Mouse (Mus musculus) T-helper 2 cell (primary cell): ENCODE results near the gene Chrm1.
"Not testable (repeated sequence)": the region's sequence is repeated elsewhere in the genome, so short reads cannot be mapped to it uniquely, and the experiment has no call there.

Source experiments
- in situ Hi-C: fragments of 300-600 bp; cut with MboI, MseI; formaldehyde crosslinking; loops from one replicate; pipeline ENCODE4 v1.15.1; 2025; ENCODE audit warnings: high pct_unique_total_duplicates

The Chrm1 gene

GRCm38 (mm10) chr19:8715868-8716766, 52.5 kb downstream of the Chrm1 start:
- in situ Hi-C loops: loop anchor here (10.0 kb wide), 1 partner anchor 1221 kb away; the partner anchor contains the start of gene Atl3

DNA sequence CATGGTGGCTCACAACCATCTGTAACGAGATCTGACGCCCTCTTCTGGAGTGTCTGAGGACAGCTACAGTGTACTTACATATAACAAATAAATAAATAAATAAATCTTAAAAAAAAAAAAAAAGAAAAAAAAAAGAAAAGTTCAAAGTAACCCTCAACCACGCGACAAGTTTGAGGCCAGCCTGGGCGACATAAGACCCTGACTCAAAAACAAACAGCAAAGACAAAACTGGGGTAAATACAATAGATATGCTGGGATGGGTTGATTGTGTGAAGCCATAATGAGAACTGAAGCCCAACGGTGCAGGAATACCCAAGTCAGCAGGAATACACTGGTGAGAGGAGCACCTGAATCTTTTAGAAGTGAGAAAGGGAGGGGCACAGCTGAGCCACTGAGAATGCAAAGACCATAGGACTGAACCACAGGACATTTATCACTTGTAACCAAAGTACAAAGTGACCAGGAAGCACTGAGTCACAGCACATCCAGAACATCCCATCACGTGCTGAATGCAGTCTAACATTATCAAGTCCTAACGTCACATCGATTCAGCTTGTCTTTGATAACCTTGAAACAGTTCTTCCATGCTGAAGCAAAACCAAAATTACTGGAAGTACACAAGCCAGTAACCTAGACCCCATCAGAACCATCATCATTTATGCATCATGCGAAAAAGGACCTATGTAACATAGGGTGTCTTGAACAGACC, 53.3 kb downstream of the Chrm1 start:
- in situ Hi-C loops: loop anchor here (10.0 kb wide), 1 partner anchor 1222 kb away; the partner anchor contains the start of gene Atl3

- in situ Hi-C loops: loop anchor here (10.0 kb wide), 1 partner anchor 1224 kb away; the partner anchor contains the start of gene Atl3
Observed at GRCm38 (mm10) chr19:8718357-8718756, 54.8 kb downstream of the Chrm1 start.

DNA sequence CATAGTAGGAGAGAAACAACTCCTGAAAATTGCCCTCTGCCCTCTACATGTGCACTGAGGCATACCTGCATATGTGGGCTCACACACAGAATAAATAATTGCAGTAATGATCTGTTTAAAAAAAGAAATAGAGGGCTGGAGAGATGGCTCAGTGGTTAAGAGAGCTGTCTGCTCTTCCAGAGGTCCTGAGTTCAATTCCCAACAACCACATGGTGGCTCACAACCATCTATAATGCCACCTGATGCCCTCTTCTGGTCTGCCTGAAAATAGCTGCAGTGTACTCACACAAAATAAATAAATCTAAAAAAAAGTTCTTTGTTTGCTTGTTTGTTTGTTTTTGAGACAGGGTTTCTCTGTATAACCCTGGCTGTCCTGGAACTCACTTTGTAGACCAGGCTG, 55.4 kb downstream of the Chrm1 start:
- in situ Hi-C loops: loop anchor here (10.0 kb wide), 1 partner anchor 1224 kb away; the partner anchor contains the start of gene Atl3

GRCm38 (mm10) chr19:8721378-8721777, 57.8 kb downstream of the Chrm1 start:
- in situ Hi-C loops: no loop called here

DNA sequence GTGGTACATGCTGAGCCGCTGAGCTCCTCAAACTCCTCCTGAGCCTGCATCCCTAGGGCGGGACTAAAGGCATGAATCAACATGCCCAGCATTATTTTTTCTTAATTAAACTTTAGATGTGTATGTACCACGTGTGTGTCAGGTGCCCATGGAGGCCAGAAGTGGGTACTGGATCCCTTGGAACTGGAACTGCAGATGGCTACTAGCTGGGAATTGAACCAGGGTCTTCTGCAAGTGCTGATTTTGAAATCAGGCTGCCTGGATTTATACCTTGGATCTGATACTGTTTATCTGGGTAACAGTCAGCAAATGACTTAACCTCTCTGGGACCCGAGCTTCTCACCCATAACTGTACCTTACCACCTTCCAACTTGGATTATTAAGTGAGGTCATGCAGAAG, 58.4 kb downstream of the Chrm1 start:
- in situ Hi-C loops: no loop called here

GRCm38 (mm10) chr19:8722559-8722906, 58.9 kb downstream of the Chrm1 start:
- in situ Hi-C loops: no loop called here

DNA sequence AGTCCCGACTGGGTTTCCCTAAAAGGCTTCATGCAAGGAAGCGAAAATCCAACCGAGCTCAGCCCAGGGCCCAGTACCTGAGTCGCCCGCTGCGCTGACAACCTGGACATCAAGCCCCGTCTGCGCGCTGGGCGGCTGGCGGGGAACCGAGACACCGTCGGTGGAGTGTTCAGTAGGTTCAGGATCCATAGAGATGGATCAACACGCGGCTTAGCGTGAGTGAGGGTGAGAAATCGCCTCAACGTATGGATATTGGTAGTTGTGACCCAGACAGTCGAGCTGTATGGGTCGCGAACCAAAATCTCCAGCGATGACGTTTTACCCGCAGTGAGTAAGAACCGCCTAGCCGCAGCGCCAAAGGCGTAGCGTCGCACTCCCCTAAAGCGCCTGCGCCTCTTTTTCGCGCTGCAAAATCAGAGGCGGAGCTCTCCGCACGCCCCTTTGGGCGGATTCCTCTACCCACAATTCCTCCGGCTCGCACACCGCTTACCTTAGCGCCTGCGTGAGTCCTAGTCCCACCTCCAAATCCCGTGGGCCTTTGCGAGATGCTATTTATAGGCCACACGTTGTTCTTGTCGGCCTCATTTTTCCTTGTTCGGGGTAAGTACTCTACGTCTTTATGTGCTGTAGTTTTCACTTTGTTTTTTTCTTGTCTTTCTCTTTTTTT, 59.5 kb downstream of the Chrm1 start, which contains the start of gene Slc3a2:
Gene Slc3a2, minus strand, starts transcription at position 463 of the 667 bp plus-strand sequence.
- in situ Hi-C loops: no loop called here

DNA sequence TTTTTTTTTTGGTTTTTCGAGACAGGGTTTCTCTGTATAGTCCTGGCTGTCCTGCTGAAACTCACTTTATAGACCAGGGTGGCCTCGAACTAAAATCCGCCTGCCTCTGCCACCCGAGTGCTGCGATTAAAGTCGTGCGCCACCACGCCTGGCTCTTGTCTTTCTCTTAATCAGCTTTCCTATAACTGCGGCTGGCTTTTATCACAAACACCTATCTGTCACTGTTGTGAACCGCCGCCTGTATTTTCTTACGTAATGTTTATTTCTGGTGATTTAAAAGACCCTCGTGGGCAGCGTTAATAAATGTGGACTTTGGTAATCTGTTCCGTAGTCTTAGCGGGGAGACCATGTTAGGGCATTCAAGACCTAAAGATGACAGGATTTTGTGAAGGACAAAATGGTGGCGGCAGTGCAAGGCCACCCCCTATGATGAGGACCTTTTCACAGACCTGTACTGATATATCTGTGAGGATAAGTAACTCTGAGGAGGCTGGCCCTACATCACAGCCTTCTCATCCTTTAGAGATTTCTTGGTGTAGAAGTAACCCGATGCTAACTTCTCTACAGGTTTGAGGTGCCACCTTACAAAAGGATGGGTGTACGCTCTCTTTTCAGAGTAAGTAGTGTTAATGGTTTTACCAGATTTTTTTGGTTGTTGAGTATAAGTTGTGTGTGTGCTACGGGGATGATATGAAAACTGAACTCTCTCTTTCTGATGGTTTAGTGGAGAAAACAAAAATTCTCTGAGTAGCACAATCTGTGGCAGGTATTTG, 60.2 kb downstream of the Chrm1 start:
- in situ Hi-C loops: no loop called here

- in situ Hi-C loops: no loop called here
Observed at GRCm38 (mm10) chr19:8724392-8724791, 60.8 kb downstream of the Chrm1 start.

- in situ Hi-C loops: no loop called here
Observed at GRCm38 (mm10) chr19:8725081-8725613, 61.6 kb downstream of the Chrm1 start.

GRCm38 (mm10) chr19:8726609-8727390, 63.2 kb downstream of the Chrm1 start:
- in situ Hi-C loops: no loop called here

DNA sequence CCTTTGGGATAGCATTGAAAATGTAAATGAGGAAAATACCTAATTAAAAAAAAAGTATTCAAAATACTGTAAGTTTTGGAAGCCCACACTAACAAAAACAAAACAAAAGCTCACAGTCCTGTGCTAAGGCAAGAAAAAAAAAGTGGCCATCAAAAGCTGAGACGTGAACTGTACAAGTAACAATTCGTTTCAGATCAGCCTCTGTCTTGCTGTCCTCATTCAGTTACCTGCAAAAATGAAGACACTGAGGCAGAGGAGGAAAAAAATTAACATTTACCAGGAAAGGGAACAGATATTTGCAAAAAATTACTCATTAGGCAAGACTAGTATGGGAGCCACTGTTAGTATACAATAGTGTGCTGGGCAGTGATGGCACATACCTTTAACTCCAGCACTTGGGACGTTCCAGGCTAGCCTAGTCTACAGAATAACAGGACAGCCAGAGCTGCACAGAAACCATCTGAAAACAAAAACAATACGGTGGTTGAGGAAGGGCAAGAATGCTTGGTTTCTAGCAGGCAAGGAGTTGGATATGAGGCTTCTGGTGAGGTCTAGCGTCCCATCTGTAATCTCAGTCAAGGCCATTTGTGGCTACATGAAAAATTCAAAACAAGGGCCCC, 64.0 kb downstream of the Chrm1 start:
- in situ Hi-C loops: no loop called here

- in situ Hi-C loops: not testable (repeated sequence)
Observed at GRCm38 (mm10) chr19:8728335-8729099, 64.9 kb downstream of the Chrm1 start.
